Mouse (Mus musculus): ENCODE measurements at regions not wholly inside any gene's neighbourhood (a gene's known extent, or its start where the extent isn't known, plus 50 kb on each side); places are given as distances from the start of the nearest gene placed in this dataset.
"Not testable (repeated sequence)": the region's sequence is repeated elsewhere in the genome, so short reads cannot be mapped to it uniquely, and the experiment has no call there.

DNA sequence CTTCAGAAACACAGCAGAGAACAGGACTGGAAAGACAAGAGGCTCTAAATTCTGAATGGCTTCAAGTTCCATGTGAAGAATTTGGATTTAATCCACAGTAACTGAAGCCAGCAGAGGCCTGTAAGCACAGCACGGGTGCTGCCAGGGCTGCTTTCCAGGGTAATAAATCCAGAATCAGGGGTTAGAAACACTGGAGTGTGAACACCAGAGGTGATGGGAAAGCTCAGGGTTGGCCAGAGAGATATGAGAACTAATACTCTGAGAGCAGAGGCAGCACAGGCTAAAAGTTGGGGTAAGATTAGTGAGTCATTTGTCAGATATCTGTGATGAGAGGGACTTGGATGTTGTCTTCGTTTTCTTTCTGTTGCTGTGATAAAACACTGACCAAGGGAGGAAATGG lies 153.6 kb upstream of the Tmc3 start:
- DNase-seq: peak; percentile 62 to 74

DNA sequence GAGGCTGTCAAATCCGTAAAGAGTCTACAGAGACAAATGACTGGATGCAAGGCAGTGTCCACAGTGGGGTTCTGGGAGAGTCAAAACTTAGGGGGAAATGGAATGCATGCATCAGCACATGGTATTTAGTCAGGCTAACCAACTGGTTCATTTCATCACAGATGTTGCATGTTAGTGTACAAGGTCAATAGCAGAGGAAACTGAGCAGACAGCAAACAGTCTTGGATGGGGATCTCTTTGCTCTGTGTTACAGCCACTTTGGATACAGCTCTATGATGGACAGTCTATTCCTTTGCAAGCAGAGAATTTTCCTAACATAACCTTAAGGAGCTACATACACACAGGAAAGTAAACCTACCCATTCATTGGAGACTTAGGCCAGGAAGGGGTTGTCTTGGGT lies 151.9 kb upstream of the Tmc3 start:
- no peak for DNase-seq

DNA sequence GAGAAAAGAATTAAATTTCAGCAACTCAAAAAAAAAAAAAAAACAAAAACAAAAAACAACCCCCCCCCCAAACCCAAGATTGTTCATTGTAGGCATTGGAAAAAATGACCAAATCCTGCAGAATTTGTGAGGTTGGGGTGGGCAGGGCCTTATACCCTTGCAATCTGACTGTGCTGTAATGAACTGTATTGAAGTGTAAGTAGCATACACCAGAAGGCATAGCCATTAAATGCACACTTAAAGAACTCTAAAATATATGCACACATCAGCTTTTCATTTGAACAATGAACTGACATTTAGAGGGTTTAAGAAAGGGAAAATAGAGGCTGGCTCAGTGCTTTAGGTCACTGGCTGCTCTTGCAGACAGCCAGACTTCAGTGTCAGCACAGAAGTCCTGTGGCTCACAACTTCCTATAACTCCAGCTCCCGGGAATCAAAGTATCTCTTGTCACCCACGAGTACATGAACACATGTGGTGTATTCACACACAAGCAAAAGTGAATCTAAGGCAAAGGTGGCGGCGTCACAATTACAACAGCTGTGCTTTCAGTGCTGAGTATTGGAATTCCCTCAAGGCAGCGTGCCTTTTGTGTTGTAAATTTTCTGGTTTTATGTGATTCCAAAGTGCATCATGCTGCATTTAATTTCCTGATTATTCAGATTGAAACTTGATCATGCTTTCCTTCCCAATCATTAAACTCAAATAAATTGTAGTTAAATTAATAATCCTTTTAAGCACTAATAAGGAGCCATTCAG lies 150.6 kb upstream of the Tmc3 start:
- DNase-seq: peak in 1 of 2 experiments; percentile 26

DNA sequence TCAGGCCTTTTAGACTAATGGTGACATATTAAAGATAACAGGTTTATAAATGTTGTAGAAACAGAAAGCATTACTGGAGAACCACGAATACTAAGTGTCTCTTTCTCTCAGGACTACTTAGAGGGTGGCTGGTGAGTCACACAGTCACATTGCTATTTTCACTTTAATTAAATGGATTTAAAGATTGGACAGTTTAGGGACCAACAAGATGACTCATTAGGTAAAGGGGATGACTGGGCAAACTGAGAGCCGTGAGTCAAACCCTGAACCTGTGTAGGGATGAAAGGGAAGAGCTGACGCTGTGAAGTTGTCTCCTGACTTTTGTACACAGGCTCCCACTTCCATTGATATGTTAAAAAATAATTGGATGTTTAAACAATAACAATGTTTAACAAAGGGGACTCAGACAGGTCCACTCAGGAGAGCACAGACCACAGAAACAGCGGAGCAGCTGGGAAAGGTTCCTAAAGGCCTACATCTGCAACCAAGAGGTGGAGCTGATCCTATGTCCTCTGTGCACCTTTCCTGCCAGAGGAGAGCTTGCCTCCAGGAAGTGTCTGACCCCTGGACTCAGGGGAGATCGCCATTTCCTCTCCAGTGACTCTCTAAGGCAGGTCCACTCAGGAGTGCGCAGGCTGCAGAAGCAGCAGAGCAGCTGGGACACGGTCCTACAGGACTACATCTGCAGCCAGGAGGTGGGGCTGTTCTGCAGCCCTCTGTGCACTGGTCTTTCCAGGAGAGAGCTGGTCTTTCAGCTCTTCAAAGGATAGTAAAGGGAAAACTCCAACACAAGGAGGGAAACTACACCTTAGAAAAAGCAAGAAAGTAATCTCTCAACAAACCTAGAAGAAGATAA lies 146.0 kb upstream of the Tmc3 start:
- peak; percentile 69 to 77 for DNase-seq

DNA sequence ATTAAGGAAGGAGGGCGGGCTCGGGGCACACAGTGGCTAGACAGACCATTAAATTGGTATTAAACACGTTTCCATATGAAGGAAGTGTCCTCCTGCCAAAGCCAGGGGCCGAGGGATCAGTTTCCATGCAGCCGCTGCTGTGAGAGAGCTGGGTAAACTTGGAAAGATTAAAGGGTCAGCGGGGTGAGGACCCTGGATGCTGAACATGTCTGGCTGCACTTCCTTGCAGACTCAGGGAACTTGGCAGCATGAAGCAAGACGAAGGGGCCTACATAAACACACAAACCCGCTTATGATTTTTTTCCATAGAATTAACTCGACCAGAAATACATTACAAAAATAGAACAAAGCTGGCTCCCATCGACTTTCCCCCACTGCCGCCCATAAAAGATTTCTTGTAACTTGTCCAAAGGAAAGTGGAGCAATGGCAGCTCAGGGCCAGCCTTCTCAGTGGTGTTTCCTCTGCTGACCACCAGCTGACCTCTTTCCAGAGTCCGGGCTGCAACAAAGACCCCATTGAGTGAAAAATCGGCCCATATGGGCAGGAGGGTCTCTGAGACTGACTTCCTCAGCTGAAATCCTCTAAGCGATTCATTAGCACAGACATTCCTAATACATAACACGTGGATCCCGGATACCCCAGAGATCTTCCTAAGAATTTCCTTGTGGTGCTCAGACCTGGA lies 141.0 kb upstream of the Tmc3 start:
- DNase-seq: peak; percentile 46

DNA sequence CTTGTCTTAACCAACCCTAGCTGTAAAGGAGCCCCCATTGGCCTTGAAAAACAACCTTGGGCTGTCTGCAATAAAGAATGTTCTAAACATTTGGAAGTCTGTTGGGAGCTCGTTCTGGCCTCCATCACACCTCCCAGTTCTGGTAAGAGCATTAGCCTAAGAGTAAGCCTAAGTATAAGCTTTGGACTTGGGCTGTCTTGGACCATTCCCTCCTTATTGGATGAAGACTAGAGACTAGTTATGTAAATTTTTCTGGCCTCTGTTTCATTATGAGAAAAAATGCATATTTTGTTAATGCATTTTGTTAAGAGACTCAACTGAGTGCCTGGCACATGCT lies 140.5 kb upstream of the Tmc3 start:
- DNase-seq: no peak

DNA sequence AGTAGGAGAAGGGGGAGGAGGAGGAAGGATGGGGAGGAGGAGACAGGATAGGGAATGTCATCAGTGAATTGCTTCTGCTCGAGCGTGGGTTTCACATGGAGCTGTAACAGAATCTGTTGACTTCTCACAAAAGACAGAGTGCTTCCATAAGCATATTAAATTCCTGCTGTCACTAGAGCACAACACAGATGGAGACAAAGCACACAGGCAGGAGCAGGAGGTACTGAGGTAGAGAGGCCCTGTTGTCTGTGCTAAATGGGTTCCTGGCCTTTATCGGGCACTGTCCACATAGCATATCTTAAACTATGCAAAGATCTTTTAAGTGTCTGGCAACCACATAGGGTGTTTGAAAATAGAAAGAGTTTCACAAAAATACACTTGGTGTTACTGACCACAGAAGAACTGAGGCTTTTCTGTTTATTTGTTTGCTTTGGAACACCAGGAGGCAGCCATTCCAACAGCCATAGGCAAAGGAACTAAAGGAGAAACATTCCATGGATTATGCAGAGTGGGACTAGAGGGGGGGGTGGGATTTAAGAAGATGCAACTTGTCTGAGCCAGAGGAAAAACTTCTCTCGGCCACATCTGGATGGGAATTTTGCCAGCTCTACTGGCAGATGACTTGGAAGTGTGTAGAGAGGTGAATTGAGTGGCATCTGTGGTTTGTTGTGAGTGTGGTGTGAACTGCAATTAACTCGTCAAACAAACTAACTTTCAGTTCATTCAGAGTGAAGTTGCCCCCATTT lies 139.4 kb upstream of the Tmc3 start:
- DNase-seq: no peak

DNA sequence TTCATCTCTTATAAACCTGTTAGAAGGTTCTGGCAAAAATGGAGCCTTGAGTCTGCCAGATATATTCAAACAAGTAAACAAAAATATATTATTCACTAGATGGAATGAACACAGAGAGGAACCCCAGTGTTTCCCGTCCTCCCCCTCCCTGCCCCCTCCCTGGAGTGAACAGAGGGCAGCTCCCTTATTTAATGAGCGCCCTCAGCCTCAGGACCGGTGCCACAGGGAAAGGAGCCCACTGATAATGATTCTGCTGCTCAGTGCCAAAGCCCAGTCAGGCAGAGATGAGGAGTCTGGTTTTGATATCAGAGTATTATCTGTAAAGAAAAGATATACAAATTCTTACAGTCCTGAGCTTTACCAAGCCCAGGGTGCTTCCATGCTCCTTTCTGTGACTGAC lies 134.4 kb upstream of the Tmc3 start:
- DNase-seq: no peak

DNA sequence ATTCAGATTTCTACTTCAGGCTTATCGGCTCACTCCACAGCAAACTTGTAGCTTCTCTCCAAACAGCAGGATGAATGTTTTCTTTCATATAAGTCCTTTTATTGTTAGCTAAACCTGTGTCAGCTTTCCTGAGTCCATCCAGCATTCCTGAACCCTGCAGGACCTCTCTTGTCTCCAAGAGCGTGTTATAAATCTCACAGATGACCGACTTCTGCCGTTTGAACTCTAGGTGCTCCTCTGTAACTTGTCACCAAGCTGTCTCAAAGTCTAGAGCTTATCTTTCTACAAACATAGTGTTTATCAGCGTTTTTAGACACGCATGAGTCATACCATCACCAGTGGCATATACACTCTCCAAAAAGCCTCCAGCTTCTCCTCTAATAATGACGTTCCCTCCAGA lies 132.4 kb upstream of the Tmc3 start:
- no peak for DNase-seq

DNA sequence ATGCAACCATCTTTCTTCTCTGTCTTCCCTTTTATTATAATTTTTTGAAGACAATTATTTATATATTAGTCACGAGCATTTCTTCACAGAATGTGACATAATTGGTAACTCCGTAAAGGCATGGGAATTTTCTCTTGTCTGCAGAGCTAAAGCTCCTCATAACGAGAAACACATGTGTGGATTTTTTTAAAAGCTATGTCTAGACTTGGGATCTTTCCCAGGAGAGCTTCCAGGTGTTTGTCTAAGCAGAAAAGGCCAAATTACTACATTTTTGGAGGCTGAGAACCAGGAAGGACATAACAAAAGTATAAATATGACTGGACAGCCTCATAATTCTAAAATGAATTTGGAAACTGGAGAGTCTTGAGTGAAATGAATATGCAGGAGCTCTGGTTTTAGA lies 125.2 kb upstream of the Tmc3 start:
- DNase-seq: no peak

DNA sequence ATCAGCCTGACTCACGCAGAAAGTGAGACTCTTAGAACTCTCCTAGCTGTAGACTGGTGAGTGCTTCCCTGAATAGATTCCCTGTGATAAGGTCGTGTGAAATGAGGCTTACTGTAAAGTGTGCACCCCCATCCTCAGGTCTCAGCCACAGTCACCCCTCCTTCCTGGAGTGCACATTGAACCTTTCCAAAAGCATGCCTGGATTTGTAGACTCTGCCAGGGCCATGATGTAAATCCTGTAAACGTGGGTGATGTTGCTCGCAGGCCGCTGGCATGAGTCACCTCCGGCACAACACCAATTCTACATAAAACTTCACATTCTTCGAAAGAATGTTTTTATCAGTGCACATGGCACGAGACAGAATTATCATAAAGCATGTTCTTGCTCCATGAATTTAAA lies 117.7 kb upstream of the Tmc3 start:
- no peak for DNase-seq

DNA sequence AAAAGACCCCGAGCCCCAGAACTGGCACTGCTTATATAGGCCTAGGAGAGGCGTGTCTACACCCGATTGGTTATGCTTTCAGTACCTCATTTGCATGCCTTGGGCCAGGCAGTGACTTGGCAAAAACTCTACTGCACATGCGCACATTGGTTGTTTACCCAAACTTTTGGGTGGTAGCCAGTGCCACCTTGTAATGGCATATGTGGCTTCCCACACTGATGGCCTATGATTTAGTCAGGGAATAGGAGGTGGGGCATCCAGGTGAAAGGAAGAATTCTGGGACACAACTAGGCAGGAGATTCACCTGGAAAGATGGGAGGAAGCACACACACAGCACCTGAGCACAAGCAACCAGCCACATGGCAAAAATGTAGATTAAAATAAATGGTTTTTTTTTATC lies 114.9 kb upstream of the Tmc3 start:
- not testable (repeated sequence) for DNase-seq

DNA sequence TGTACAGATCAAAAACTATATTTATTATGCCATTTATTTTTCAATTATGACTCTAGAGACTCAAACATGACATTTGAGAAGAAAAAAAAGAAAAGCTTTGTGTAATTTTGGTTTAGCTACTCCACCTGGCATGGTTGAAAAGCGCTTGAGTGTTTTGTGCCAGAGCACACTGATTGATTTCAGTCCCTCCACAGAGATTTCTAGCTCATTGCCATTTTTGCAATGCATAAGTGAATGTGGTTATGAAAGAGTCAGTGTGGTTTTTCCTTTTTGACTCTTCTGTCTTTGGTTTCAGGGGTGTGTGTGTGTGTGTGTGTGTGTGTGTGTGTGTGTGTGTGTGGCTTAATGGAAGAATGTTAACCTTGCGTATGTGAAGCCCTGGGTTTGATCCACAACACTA lies 113.6 kb upstream of the Tmc3 start:
- no peak for DNase-seq

DNA sequence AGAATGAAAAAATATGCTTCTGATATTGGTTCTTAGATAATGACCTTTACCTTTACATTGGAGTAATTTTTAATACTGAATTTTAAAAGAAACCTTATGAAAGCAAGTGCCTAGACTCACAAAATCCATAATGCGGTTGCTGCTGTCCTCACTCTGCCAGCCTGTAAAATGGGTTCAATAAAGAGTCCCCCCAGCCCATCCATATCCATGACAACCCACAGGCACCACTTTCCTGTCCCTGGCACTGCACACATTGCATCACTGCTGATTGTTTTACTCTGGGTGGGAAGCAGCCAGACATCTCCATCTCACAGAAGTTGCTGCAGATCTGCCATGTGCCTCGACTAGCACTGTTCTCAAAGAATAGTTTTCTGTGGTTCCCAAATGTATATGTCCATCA lies 110.3 kb upstream of the Tmc3 start:
- no peak for DNase-seq

DNA sequence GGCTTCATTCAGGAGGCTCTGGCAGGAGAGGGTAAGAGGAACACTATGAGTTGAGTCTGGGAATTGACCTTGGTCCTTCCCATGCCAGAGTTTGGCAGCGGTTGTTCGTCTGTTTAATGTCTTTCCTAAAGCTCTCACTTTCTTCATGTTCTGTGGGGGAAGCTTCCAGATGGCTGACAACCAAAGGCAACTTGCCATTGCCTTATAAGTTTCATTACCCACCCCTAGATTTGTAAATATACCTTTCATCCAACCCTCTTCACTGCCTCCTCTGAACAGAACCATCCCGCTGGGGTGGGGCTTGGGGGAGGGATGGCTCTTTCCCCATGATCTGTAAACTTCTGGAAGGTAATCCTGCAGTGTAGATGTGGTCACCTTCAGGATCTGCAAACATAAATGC lies 109.7 kb upstream of the Tmc3 start:
- no peak for DNase-seq

DNA sequence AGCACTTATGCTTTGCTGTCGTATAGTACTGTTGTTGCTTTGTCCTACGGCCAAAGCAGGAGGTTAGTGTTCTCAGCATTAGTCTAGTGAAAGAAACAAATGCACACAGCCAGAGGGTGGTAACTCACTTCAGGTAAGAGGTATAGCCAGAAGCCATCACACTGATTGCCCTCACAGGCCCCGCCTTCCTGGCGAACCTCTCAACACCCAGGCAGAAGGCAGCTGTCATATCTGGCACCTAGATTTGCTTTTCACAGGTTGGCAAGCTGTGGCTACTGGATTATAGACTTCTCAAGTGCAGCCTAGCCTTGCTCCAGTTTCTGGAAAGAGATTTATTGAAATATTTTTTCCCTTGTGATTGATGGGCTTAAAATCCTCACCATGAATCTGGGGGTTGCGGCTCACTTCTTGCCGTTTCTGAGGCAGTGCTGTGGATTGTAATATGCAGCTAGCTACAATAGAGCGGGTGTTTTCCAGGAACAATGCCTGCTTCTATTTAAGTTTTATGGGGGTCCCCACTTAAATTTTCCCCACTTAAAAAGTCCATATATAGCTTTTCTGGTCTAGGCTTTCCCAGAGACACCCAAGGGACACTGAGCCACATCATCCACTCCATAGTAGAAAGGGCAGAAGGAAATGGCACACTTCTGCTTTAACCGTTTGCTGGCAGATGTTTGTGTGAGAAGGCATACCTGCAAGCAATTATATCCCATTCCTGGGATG lies 109.1 kb upstream of the Tmc3 start:
- no peak for DNase-seq

DNA sequence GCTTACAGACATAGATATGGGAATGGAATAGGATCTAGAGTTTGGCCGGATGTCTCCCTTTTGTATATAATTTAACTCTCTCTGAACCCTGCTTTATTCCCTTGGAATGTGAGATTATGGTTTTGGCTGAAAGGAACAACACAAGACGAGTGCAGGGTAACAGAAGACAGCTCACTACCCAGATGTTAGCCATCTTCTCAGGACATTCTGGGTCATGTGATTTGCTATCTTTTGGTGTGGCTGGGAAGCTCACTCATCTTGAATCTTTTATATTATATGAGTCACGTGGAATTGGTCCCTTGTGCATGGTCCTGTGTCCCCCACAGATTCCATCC lies 108.6 kb upstream of the Tmc3 start:
- no peak for DNase-seq

DNA sequence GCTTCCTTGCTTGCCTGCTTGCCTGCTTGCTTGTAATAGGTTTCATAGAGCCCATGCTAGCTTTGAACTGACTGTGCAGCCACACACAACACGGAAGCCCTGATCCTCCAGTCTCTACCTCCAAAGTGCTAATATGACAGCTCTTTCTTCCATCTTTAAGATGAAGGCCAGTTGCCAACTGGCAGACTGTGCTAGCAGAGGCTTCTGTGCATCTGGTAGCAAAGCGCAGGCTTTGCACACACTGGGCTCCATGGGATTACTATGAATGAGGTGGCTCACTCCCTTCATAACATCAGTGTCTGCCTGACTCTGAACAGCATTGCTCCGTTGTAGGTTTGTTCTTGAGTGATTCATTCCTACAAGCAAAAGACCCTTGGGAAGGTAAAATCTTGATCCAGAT lies 107.9 kb upstream of the Tmc3 start:
- DNase-seq: no peak

DNA sequence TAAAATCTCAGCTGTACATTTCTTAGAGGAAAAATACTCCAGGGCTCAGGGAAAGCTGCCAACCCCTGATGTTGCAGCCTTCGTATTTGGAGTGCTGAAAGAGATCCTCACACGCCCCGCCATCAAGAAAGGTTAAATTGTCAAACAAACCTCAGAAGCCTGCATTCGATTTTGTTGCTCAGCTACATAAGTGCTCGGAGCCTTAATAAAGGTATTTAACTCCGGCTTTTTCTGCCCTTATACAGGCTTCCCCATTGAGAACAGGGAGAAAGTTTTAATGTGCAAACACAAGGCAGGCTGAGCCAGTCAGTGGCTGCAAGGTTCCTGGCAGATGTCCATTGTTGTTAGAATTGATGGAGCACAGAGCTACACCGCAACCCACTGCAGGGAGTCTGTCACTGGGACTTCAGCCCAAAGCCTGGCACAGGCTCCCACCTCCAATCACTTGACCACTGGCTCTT lies 107.0 kb upstream of the Tmc3 start:
- DNase-seq: peak; percentile 44 to 45

DNA sequence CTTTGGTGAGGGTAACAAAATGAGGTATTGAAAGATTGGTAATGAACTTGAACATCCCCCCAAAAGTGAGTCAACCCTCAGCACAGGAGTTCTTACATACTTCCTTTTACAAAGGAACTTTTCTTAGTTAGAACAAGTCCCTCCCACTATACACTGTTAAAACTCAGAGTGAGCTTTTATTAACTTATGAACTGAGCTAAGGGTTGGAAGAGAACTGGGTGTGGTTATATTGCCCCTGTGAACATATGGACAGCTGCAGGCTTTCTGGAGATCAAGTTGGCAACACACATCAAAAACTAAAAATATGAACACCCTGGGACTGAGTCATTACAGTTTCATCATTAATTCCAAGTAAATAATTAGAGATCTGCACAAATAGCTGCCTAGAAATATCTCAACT lies 103.1 kb upstream of the Tmc3 start:
- DNase-seq: no peak

DNA sequence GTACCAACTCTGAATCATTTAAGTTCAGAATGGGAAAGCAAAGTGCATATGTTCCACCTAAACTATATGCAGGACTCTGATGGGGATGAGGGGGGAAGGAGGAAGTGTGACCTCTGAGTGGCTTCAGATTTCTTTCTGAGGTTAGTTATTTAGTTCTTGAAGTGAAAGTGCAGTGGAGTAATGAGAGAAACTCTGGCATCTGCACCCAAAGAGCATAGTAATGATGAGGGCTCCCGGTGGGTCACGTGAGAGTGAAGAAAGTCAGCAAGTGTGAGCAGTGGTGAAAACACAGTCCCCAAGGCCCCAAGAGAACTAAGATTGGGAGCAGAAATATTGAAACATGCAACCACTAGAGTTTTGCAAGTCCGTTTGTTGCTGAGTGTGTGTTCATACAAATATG lies 102.5 kb upstream of the Tmc3 start:
- no peak for DNase-seq

DNA sequence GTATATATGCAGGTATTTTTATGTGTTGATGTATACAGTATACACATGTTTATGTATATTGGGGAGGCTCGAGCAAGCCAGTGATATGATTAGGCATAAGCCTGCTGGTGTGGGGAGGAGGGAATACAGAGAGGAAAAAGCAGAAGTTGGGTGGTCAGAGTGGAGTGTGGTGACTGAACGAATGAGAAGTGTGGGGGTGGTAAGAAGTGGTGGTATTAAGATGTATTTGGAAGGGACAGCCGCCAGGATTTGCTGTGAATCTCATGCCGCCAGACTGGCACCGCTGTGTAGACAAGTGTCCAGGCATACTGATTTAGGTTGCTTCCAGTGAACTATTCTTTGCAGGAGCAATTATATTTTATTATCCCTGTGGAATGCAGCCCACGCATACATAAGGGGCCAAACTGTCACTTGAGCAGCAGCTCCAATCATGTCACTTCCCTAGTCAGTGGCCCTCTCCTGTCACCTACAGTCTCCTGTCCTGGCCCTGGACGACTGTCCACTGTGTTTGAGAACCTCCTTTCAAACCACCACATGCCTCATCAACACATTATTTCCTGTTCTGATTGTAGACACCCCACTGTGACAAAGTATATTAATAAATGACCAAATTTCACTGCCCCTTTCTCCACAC lies 101.9 kb upstream of the Tmc3 start:
- peak in 1 of 2 experiments; percentile 30 for DNase-seq

All from kidney, postnatal 4 days (tissue).